Mouse (Mus musculus): ENCODE measurements at regions not wholly inside any gene's neighbourhood (a gene's known extent, or its start where the extent isn't known, plus 50 kb on each side); places are given as distances from the start of the nearest gene placed in this dataset.
A peak's percentile ranks its signal among the peaks of the same experiment; 100 is the strongest.

- Histone ChIP-seq H3K36me3 (ENCODE audit: control insufficient read depth, insufficient read depth, low read length) (no peaks in the 10 kb centered on the region), H3K4me1 (ENCODE audit: control insufficient read depth, insufficient read depth, low read length) (no peaks in the 10 kb centered on the region)
Observed at GRCm38 (mm10) chr8:89582566-89582965, 538.6 kb upstream of the Sall1 start.

GRCm38 (mm10) chr8:89571816-89572215 lies 527.9 kb upstream of the Sall1 start:
- WGBS: 3% methylated on average over 13 of the region's 13 CpGs
- no peak overlapping the region for H3K4me3 ChIP-seq (ENCODE audit: low read depth, low read length)
- no peaks in the 10 kb centered on the region for H3K36me3 ChIP-seq (ENCODE audit: control insufficient read depth, insufficient read depth, low read length)
- no peak for ATAC-seq (ENCODE audit: insufficient number of reproducible peaks, low FRiP score, low TSS enrichment, low read depth)
- no peak overlapping the region for H3K9ac ChIP-seq (ENCODE audit: low read length)
- H3K4me1 ChIP-seq (ENCODE audit: control insufficient read depth, insufficient read depth, low read length): peaks cover 12% of the 10 kb centered on the region
- H3K27ac ChIP-seq (replicated peaks; ENCODE audit: low read depth, low read length): no peak overlapping the region; the same call in 1 of the 2 replicates
- no peak overlapping the region for H3K4me2 ChIP-seq (ENCODE audit: low read depth, severe bottlenecking)
- DNase-seq (ENCODE audit: low spot score): peak; percentile 93
- no peaks in the 10 kb centered on the region for H3K9me3 ChIP-seq (ENCODE audit: control insufficient read depth, low read length)
- H3K27me3 ChIP-seq (ENCODE audit: control insufficient read depth, insufficient read depth, low read length): peaks cover 6% of the 10 kb centered on the region; the same call in 1 of the 2 replicates

More at GRCm38 (mm10) chr8:89582566-89582965, 538.6 kb upstream of the Sall1 start:
- H3K9ac ChIP-seq (ENCODE audit: low read length): no peak overlapping the region
- no peaks in the 10 kb centered on the region for H3K27me3 ChIP-seq (ENCODE audit: control insufficient read depth, insufficient read depth, low read length)
- ATAC-seq (ENCODE audit: insufficient number of reproducible peaks, low FRiP score, low TSS enrichment, low read depth) (no peak), DNase-seq (ENCODE audit: low spot score) (no peak)
- H3K4me3 ChIP-seq (ENCODE audit: low read depth, low read length): no peak overlapping the region
- no peaks in the 10 kb centered on the region for H3K9me3 ChIP-seq (ENCODE audit: control insufficient read depth, low read length)
- no peak overlapping the region for H3K27ac ChIP-seq (replicated peaks; ENCODE audit: low read depth, low read length)
- H3K4me2 ChIP-seq (ENCODE audit: low read depth, severe bottlenecking): no peak overlapping the region

GRCm38 (mm10) chr8:89570639-89571325 lies 526.8 kb upstream of the Sall1 start:
- ATAC-seq (ENCODE audit: insufficient number of reproducible peaks, low FRiP score, low TSS enrichment, low read depth): no peak
- no peaks in the 10 kb centered on the region for H3K9me3 ChIP-seq (ENCODE audit: control insufficient read depth, low read length)
- H3K4me2 ChIP-seq (ENCODE audit: low read depth, severe bottlenecking): no peak overlapping the region
- no peak overlapping the region for H3K9ac ChIP-seq (ENCODE audit: low read length)
- no peaks in the 10 kb centered on the region for H3K36me3 ChIP-seq (ENCODE audit: control insufficient read depth, insufficient read depth, low read length)
- H3K4me1 ChIP-seq (ENCODE audit: control insufficient read depth, insufficient read depth, low read length): peaks cover 15% of the 10 kb centered on the region
- no peak overlapping the region for H3K4me3 ChIP-seq (ENCODE audit: low read depth, low read length)
- peaks cover 3% of the 10 kb centered on the region; the same call in 1 of the 2 replicates for H3K27me3 ChIP-seq (ENCODE audit: control insufficient read depth, insufficient read depth, low read length)
- DNase-seq (ENCODE audit: low spot score): no peak
- 11% methylated on average over 10 of the region's 10 CpGs for WGBS
- no peak overlapping the region; the same call in 1 of the 2 replicates for H3K27ac ChIP-seq (replicated peaks; ENCODE audit: low read depth, low read length)

GRCm38 (mm10) chr8:89569406-89569805 lies 525.4 kb upstream of the Sall1 start:
- H3K4me3 ChIP-seq (ENCODE audit: low read depth, low read length): no peak overlapping the region
- H3K9me3 ChIP-seq (ENCODE audit: control insufficient read depth, low read length): no peaks in the 10 kb centered on the region
- no peaks in the 10 kb centered on the region for H3K36me3 ChIP-seq (ENCODE audit: control insufficient read depth, insufficient read depth, low read length)
- H3K27me3 ChIP-seq (ENCODE audit: control insufficient read depth, insufficient read depth, low read length): peaks cover 3% of the 10 kb centered on the region; the same call in 1 of the 2 replicates
- DNase-seq (ENCODE audit: low spot score) (no peak), ATAC-seq (ENCODE audit: insufficient number of reproducible peaks, low FRiP score, low TSS enrichment, low read depth) (no peak)
- no peak overlapping the region for H3K9ac ChIP-seq (ENCODE audit: low read length)
- 75% methylated on average over 9 of the region's 9 CpGs for WGBS
- H3K27ac ChIP-seq (replicated peaks; ENCODE audit: low read depth, low read length): no peak overlapping the region
- H3K4me1 ChIP-seq (ENCODE audit: control insufficient read depth, insufficient read depth, low read length): peaks cover 18% of the 10 kb centered on the region
- H3K4me2 ChIP-seq (ENCODE audit: low read depth, severe bottlenecking): no peak overlapping the region

- Histone ChIP-seq H3K9ac (ENCODE audit: low read length) (no peak overlapping the region), H3K9me3 (ENCODE audit: control insufficient read depth, low read length) (no peaks in the 10 kb centered on the region), H3K4me1 (ENCODE audit: control insufficient read depth, insufficient read depth, low read length) (peaks cover 18% of the 10 kb centered on the region), H3K36me3 (ENCODE audit: control insufficient read depth, insufficient read depth, low read length) (no peaks in the 10 kb centered on the region), H3K27me3 (ENCODE audit: control insufficient read depth, insufficient read depth, low read length) (peaks cover 3% of the 10 kb centered on the region; the same call in 1 of the 2 replicates), H3K4me3 (ENCODE audit: low read depth, low read length) (no peak overlapping the region), H3K4me2 (ENCODE audit: low read depth, severe bottlenecking) (no peak overlapping the region), H3K27ac (replicated peaks; ENCODE audit: low read depth, low read length) (no peak overlapping the region)
- DNase-seq (ENCODE audit: low spot score) (no peak), ATAC-seq (ENCODE audit: insufficient number of reproducible peaks, low FRiP score, low TSS enrichment, low read depth) (no peak)
- 69% methylated on average over 7 of the region's 7 CpGs for WGBS
Observed at GRCm38 (mm10) chr8:89568641-89569040, 524.7 kb upstream of the Sall1 start.

- Histone ChIP-seq H3K9ac (ENCODE audit: low read length) (no peak overlapping the region), H3K4me1 (ENCODE audit: control insufficient read depth, insufficient read depth, low read length) (peaks cover 15% of the 10 kb centered on the region), H3K27me3 (ENCODE audit: control insufficient read depth, insufficient read depth, low read length) (no peaks in the 10 kb centered on the region), H3K4me3 (ENCODE audit: low read depth, low read length) (no peak overlapping the region), H3K27ac (replicated peaks; ENCODE audit: low read depth, low read length) (no peak overlapping the region), H3K4me2 (ENCODE audit: low read depth, severe bottlenecking) (no peak overlapping the region), H3K9me3 (ENCODE audit: control insufficient read depth, low read length) (no peaks in the 10 kb centered on the region), H3K36me3 (ENCODE audit: control insufficient read depth, insufficient read depth, low read length) (no peaks in the 10 kb centered on the region)
- WGBS: 63% methylated on average over 7 of the region's 7 CpGs
- ATAC-seq (ENCODE audit: insufficient number of reproducible peaks, low FRiP score, low TSS enrichment, low read depth) (no peak), DNase-seq (ENCODE audit: low spot score) (no peak)
Observed at GRCm38 (mm10) chr8:89566986-89567385, 523.0 kb upstream of the Sall1 start.

- ATAC-seq (ENCODE audit: insufficient number of reproducible peaks, low FRiP score, low TSS enrichment, low read depth) (no peak), DNase-seq (ENCODE audit: low spot score) (peak; percentile 21)
- 16% methylated on average over 4 of the region's 4 CpGs for WGBS
- H3K36me3 ChIP-seq (ENCODE audit: control insufficient read depth, insufficient read depth, low read length): no peaks in the 10 kb centered on the region
- H3K4me2 ChIP-seq (ENCODE audit: low read depth, severe bottlenecking): no peak overlapping the region
- no peaks in the 10 kb centered on the region for H3K27me3 ChIP-seq (ENCODE audit: control insufficient read depth, insufficient read depth, low read length)
- H3K4me1 ChIP-seq (ENCODE audit: control insufficient read depth, insufficient read depth, low read length): peaks cover 15% of the 10 kb centered on the region
- H3K9ac ChIP-seq (ENCODE audit: low read length): no peak overlapping the region
- no peak overlapping the region for H3K27ac ChIP-seq (replicated peaks; ENCODE audit: low read depth, low read length)
- no peaks in the 10 kb centered on the region for H3K9me3 ChIP-seq (ENCODE audit: control insufficient read depth, low read length)
- no peak overlapping the region for H3K4me3 ChIP-seq (ENCODE audit: low read depth, low read length)
Observed at GRCm38 (mm10) chr8:89566461-89566860, 522.5 kb upstream of the Sall1 start.

- Histone ChIP-seq H3K36me3 (ENCODE audit: control insufficient read depth, insufficient read depth, low read length) (no peaks in the 10 kb centered on the region), H3K27me3 (ENCODE audit: control insufficient read depth, insufficient read depth, low read length) (no peaks in the 10 kb centered on the region), H3K9me3 (ENCODE audit: control insufficient read depth, low read length) (no peaks in the 10 kb centered on the region), H3K4me3 (ENCODE audit: low read depth, low read length) (no peak overlapping the region), H3K4me1 (ENCODE audit: control insufficient read depth, insufficient read depth, low read length) (peaks cover 10% of the 10 kb centered on the region), H3K4me2 (ENCODE audit: low read depth, severe bottlenecking) (no peak overlapping the region), H3K9ac (ENCODE audit: low read length) (no peak overlapping the region), H3K27ac (replicated peaks; ENCODE audit: low read depth, low read length) (no peak overlapping the region)
- 84% methylated on average over 9 of the region's 9 CpGs for WGBS
- DNase-seq (ENCODE audit: low spot score) (peak; percentile 18), ATAC-seq (ENCODE audit: insufficient number of reproducible peaks, low FRiP score, low TSS enrichment, low read depth) (no peak)
Observed at GRCm38 (mm10) chr8:89565147-89565826, 521.3 kb upstream of the Sall1 start.
